Mouse (Mus musculus) adrenal gland, postnatal 36 days (tissue): Measurements from ENCODE around the gene Lama2. TPM values are rescaled to one million over a fixed set of nuclear protein-coding genes. Genes with fewer than 3 reads are reported as not detected.

Experiments
- DNase-seq, 2 experiments: peaks; one replicate each; pipeline ENCODE4 v3.0.0; 2021; ENCODE audit warnings: mixed read lengths in 1 of 2
- total RNA-seq, 2 experiments: library from RNA; stranded (reverse); gene quantifications; 2 replicates each; pipeline ENCODE4 v1.2.3; 2021

The Lama2 gene
- total RNA-seq, 2 experiments from 2014 or later = 34.5 to 43.6 TPM

- no peak for DNase-seq
These were observed 234.9 kb downstream of the Lama2 start for GRCm38 (mm10) chr10:27384636-27385035.

- no peak for DNase-seq
These were observed 236.5 kb downstream of the Lama2 start for GRCm38 (mm10) chr10:27382887-27383609.

- DNase-seq = no peak
These were observed 241.3 kb downstream of the Lama2 start for GRCm38 (mm10) chr10:27378286-27378685.

GRCm38 (mm10) chr10:27344278-27344677 is 275.3 kb downstream of the Lama2 start:
- no peak for DNase-seq

- DNase-seq = no peak
These were observed 297.1 kb downstream of the Lama2 start for GRCm38 (mm10) chr10:27322410-27322990.

GRCm38 (mm10) chr10:27307444-27307843 is 312.1 kb downstream of the Lama2 start:
- no peak for DNase-seq

- no peak for DNase-seq
These were observed 314.3 kb downstream of the Lama2 start for GRCm38 (mm10) chr10:27305301-27305700.

- DNase-seq = no peak
These were observed 334.3 kb downstream of the Lama2 start for GRCm38 (mm10) chr10:27285098-27285860.

GRCm38 (mm10) chr10:27267432-27267831 is 352.1 kb downstream of the Lama2 start:
- no peak for DNase-seq

- DNase-seq = no peak
These were observed 353.7 kb downstream of the Lama2 start for GRCm38 (mm10) chr10:27265812-27266211.

GRCm38 (mm10) chr10:27264713-27265112 is 354.8 kb downstream of the Lama2 start:
- no peak for DNase-seq

- no peak for DNase-seq
These were observed 369.8 kb downstream of the Lama2 start for GRCm38 (mm10) chr10:27249741-27250140.

GRCm38 (mm10) chr10:27234755-27235154 is 384.8 kb downstream of the Lama2 start:
- no peak for DNase-seq

GRCm38 (mm10) chr10:27233577-27233976 is 386.0 kb downstream of the Lama2 start:
- DNase-seq = no peak

- DNase-seq = no peak
These were observed 395.7 kb downstream of the Lama2 start for GRCm38 (mm10) chr10:27223815-27224375.

GRCm38 (mm10) chr10:27222639-27223315 is 396.8 kb downstream of the Lama2 start:
- DNase-seq = peak; percentile 7 to 8

- DNase-seq = no peak
These were observed 399.9 kb downstream of the Lama2 start for GRCm38 (mm10) chr10:27219698-27220097.

GRCm38 (mm10) chr10:27207320-27207719 is 412.2 kb downstream of the Lama2 start:
- DNase-seq = no peak

GRCm38 (mm10) chr10:27198443-27198842 is 421.1 kb downstream of the Lama2 start:
- no peak for DNase-seq

- DNase-seq = no peak
These were observed 425.3 kb downstream of the Lama2 start for GRCm38 (mm10) chr10:27193986-27194908.
